Mouse (Mus musculus): Measurements from ENCODE around the gene Adat1.

DNA sequence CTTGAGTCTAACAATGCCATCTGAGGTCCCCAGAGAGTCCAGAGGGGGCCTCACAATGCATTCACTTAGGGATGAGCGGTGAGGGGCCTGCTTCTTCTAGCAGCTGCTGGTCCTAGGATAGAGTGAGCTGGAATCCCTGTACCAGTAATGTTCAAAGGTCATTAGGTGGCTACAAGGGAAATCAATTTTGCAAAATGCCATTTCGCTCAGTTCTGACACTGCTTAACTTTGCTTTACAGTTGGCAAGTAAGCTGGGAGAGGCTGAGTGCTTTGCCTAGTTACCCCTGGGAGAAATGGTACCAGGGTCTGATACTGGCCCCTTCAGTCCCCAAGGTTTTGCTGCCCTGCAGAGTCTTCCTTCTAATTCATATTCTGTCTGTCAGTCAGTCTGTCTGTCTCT is 16.4 kb downstream of the Adat1 start:
- TF ChIP-seq CTCF (IDR thresholded peaks at IDR 0.05; ENCODE audit: control insufficient read depth, insufficient read depth, low read length): no peak
- no peak for TF ChIP-seq POLR2A (IDR thresholded peaks at IDR 0.05; ENCODE audit: borderline replicate concordance, control insufficient read depth, low read depth, low read length)

All from bone marrow, adult 2 months (tissue).